Mouse (Mus musculus): ENCODE data around the gene Mpv17l2. TPM values are rescaled to one million over a fixed set of nuclear protein-coding genes. Genes with fewer than 3 reads are reported as not detected.

The Mpv17l2 gene
- polyA plus RNA-seq, 1 experiment from 2014 or later: 47.6 TPM

- Histone ChIP-seq H3K27me3 (ENCODE audit: control insufficient read depth, insufficient read depth, low read length) (peaks cover 39% of the 10 kb centered on the region), H3K36me3 (ENCODE audit: control insufficient read depth, insufficient read depth, low read length) (no peaks in the 10 kb centered on the region), H3K4me1 (ENCODE audit: control insufficient read depth, insufficient read depth, low read length) (peaks cover 10% of the 10 kb centered on the region), H3K9me3 (replicated peaks; ENCODE audit: control insufficient read depth, low read length) (no peaks in the 10 kb centered on the region), H3K4me2 (ENCODE audit: low read depth, low read length) (peak overlapping the region; percentile 56; the same call in 1 of the 2 replicates), H3K4me3 (replicated peaks; ENCODE audit: low read length) (peak overlapping the region; percentile 11; the same call in 1 of the 2 replicates), H3K9ac (ENCODE audit: low read length) (no peak overlapping the region), H3K27ac (ENCODE audit: low read length) (no peak overlapping the region)
- WGBS: 5% methylated on average over 38 of the region's 38 CpGs
- no peak for ATAC-seq (ENCODE audit: insufficient read depth, low FRiP score)
These were observed 17.6 kb downstream of the Mpv17l2 start for GRCm38 (mm10) chr8:70742981-70743655.

- no peak for ATAC-seq (ENCODE audit: insufficient read depth, low FRiP score)
- no peaks in the 10 kb centered on the region for H3K36me3 ChIP-seq (ENCODE audit: control insufficient read depth, insufficient read depth, low read length)
- H3K4me3 ChIP-seq (replicated peaks; ENCODE audit: low read length): no peak overlapping the region
- H3K9ac ChIP-seq (ENCODE audit: low read length): no peak overlapping the region
- H3K4me1 ChIP-seq (ENCODE audit: control insufficient read depth, insufficient read depth, low read length): peaks cover 10% of the 10 kb centered on the region
- H3K9me3 ChIP-seq (replicated peaks; ENCODE audit: control insufficient read depth, low read length): no peaks in the 10 kb centered on the region
- 43% methylated on average over 11 of the region's 11 CpGs for WGBS
- peaks cover 39% of the 10 kb centered on the region for H3K27me3 ChIP-seq (ENCODE audit: control insufficient read depth, insufficient read depth, low read length)
- no peak overlapping the region for H3K27ac ChIP-seq (ENCODE audit: low read length)
- H3K4me2 ChIP-seq (ENCODE audit: low read depth, low read length): no peak overlapping the region
These were observed 18.6 kb downstream of the Mpv17l2 start for GRCm38 (mm10) chr8:70742176-70742575.

- H3K36me3 ChIP-seq (ENCODE audit: control insufficient read depth, insufficient read depth, low read length): no peaks in the 10 kb centered on the region
- 47% methylated on average over 5 of the region's 5 CpGs for WGBS
- no peak for ATAC-seq (ENCODE audit: insufficient read depth, low FRiP score)
- H3K9me3 ChIP-seq (replicated peaks; ENCODE audit: control insufficient read depth, low read length): no peaks in the 10 kb centered on the region
- H3K9ac ChIP-seq (ENCODE audit: low read length): no peak overlapping the region
- H3K4me1 ChIP-seq (ENCODE audit: control insufficient read depth, insufficient read depth, low read length): peaks cover 10% of the 10 kb centered on the region
- H3K4me3 ChIP-seq (replicated peaks; ENCODE audit: low read length): no peak overlapping the region
- H3K27ac ChIP-seq (ENCODE audit: low read length): no peak overlapping the region
- H3K27me3 ChIP-seq (ENCODE audit: control insufficient read depth, insufficient read depth, low read length): peaks cover 39% of the 10 kb centered on the region
- no peak overlapping the region for H3K4me2 ChIP-seq (ENCODE audit: low read depth, low read length)
These were observed 19.1 kb downstream of the Mpv17l2 start for GRCm38 (mm10) chr8:70741661-70742060.

DNA sequence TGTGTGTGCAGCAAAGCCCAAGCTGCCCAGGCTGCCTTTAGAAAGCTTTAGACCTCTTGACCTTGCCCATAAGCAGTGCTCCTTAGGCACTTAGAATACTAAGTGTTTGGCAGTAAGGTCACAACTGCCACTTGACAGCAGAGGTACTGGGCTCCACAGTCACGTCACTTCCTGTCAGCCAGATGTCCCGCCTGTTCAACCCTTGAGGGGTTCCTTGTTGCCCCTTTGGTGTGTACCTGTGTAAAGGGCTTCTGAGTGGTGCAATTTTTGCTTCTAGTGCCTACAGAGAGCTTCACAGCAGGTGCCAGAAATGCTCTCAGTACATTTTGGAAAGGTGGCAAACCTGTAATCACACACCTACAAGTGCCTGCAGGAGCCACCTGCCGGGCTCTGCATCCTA lies 22.5 kb downstream of the Mpv17l2 start:
- WGBS: 58% methylated on average over 3 of the region's 3 CpGs
- Histone ChIP-seq H3K27ac (ENCODE audit: low read length) (no peak overlapping the region), H3K4me3 (replicated peaks; ENCODE audit: low read length) (no peak overlapping the region), H3K9ac (ENCODE audit: low read length) (no peak overlapping the region), H3K27me3 (ENCODE audit: control insufficient read depth, insufficient read depth, low read length) (peaks cover 11% of the 10 kb centered on the region), H3K36me3 (ENCODE audit: control insufficient read depth, insufficient read depth, low read length) (no peaks in the 10 kb centered on the region), H3K4me1 (ENCODE audit: control insufficient read depth, insufficient read depth, low read length) (peaks cover under 1% of the 10 kb centered on the region), H3K4me2 (ENCODE audit: low read depth, low read length) (no peak overlapping the region), H3K9me3 (replicated peaks; ENCODE audit: control insufficient read depth, low read length) (no peaks in the 10 kb centered on the region)
- ATAC-seq (ENCODE audit: insufficient read depth, low FRiP score): no peak

DNA sequence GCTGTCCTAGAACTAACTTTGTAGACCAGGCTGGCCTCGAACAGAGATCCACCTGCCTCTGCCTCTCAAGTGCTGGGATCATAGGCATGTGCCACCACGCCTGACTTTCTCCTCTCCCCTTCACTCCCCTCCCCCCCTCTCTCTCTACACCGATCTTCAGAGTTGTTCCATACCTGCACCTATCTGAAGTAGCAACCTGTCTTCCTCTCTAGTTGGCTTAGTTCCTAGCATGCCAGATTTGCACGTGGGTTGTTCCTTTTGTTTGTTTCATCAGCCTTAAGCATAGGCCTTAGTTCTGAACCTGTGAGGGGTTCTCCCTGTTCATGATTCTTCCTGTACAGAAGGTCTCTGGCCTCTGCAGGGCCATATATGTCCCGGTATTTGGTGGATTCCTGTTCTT lies 23.0 kb downstream of the Mpv17l2 start:
- 61% methylated on average over 5 of the region's 5 CpGs for WGBS
- Histone ChIP-seq H3K4me3 (replicated peaks; ENCODE audit: low read length) (no peak overlapping the region), H3K4me1 (ENCODE audit: control insufficient read depth, insufficient read depth, low read length) (no peaks in the 10 kb centered on the region)

DNA sequence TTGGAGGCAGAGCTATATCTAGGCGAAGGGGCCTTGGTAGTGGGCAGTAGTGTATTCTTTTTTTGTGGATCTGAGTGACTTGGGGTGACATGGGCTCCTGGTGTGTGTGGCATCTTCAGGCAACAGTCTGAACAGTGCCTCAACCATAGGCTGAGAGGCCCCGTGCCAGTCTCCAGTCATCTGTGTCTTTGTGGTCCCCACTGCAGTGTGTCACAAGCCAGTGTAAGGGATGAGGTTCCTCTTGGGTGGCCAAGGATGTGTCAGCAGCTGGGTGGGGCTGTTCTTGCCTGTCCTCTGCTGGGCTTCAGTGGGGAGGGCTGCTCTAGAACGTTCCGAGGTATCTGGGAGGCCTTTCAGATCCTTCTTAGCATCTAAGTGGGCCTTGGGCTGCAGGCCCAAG lies 29.8 kb downstream of the Mpv17l2 start:
- ATAC-seq (ENCODE audit: insufficient read depth, low FRiP score): no peak
- Histone ChIP-seq H3K36me3 (ENCODE audit: control insufficient read depth, insufficient read depth, low read length) (no peaks in the 10 kb centered on the region), H3K4me2 (ENCODE audit: low read depth, low read length) (no peak overlapping the region), H3K27ac (ENCODE audit: low read length) (no peak overlapping the region), H3K4me1 (ENCODE audit: control insufficient read depth, insufficient read depth, low read length) (0 out of 2 replicates have a peak, but pooled peaks cover 3% of the 10 kb centered on the region), H3K4me3 (replicated peaks; ENCODE audit: low read length) (no peak overlapping the region), H3K9ac (ENCODE audit: low read length) (no peak overlapping the region), H3K9me3 (replicated peaks; ENCODE audit: control insufficient read depth, low read length) (no peaks in the 10 kb centered on the region), H3K27me3 (ENCODE audit: control insufficient read depth, insufficient read depth, low read length) (peaks cover 18% of the 10 kb centered on the region)
- 87% methylated on average over 4 of the region's 4 CpGs for WGBS

More for the DNA sequence above, 23.0 kb downstream of the Mpv17l2 start:
- no peaks in the 10 kb centered on the region for H3K36me3 ChIP-seq (ENCODE audit: control insufficient read depth, insufficient read depth, low read length)
- no peak overlapping the region for H3K27ac ChIP-seq (ENCODE audit: low read length)
- ATAC-seq (ENCODE audit: insufficient read depth, low FRiP score): no peak
- H3K9me3 ChIP-seq (replicated peaks; ENCODE audit: control insufficient read depth, low read length): no peaks in the 10 kb centered on the region
- H3K27me3 ChIP-seq (ENCODE audit: control insufficient read depth, insufficient read depth, low read length): peaks cover 6% of the 10 kb centered on the region; the same call in 1 of the 2 replicates
- no peak overlapping the region for H3K9ac ChIP-seq (ENCODE audit: low read length)
- no peak overlapping the region for H3K4me2 ChIP-seq (ENCODE audit: low read depth, low read length)

DNA sequence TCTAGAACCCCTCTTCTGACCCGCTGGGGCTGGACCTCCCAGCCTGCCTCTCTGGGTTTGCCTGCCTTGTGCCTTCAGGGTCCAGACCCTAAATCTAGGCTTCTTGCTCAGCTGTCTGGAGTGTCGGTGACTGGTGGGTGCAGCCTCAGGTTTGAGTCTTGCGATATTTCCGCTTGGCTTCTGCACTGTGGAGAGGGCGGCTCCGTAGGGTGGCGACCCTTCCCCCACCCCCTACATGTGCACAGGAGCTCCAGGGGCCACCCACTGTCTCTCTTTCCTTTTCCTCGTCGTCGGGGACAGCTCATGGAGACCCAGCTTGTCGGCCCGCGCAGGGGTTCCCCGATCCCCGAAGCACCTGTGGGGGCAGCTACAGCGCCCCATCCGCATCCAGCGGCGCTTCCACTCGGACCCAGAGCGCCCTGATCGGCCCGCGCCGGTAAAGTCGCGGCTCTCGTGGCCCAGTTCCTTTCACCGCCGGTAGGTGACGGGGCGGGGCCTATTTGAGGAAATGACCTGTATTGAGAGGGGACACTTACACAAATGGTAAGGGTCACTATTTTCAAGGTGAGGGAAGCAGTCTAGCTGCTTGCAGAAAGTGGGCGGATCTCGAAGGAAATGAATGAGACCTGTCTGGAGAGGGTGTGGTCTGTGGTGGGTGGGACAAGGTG lies 30.8 kb downstream of the Mpv17l2 start:
- H3K9ac ChIP-seq (ENCODE audit: low read length): peak overlapping the region; percentile 65
- peak; percentile 45; the same call in 1 of the 2 replicates for ATAC-seq (ENCODE audit: insufficient read depth, low FRiP score)
- peaks cover 18% of the 10 kb centered on the region for H3K27me3 ChIP-seq (ENCODE audit: control insufficient read depth, insufficient read depth, low read length)

GRCm38 (mm10) chr8:70726721-70727120 lies 34.0 kb downstream of the Mpv17l2 start:
- no peak for ATAC-seq (ENCODE audit: insufficient read depth, low FRiP score)

More for the DNA sequence above, 30.8 kb downstream of the Mpv17l2 start:
- no peaks in the 10 kb centered on the region for H3K9me3 ChIP-seq (replicated peaks; ENCODE audit: control insufficient read depth, low read length)
- H3K4me3 ChIP-seq (replicated peaks; ENCODE audit: low read length): peak overlapping the region; percentile 41
- no peak overlapping the region for H3K27ac ChIP-seq (ENCODE audit: low read length)
- H3K4me1 ChIP-seq (ENCODE audit: control insufficient read depth, insufficient read depth, low read length): 0 out of 2 replicates have a peak, but pooled peaks cover 3% of the 10 kb centered on the region
- WGBS: 4% methylated on average over 34 of the region's 34 CpGs
- H3K4me2 ChIP-seq (ENCODE audit: low read depth, low read length): peak overlapping the region; percentile 53
- no peaks in the 10 kb centered on the region for H3K36me3 ChIP-seq (ENCODE audit: control insufficient read depth, insufficient read depth, low read length)

GRCm38 (mm10) chr8:70725792-70726447 lies 34.8 kb downstream of the Mpv17l2 start:
- H3K4me2 ChIP-seq (ENCODE audit: low read depth, low read length): no peak overlapping the region
- H3K27me3 ChIP-seq (ENCODE audit: control insufficient read depth, insufficient read depth, low read length): peaks cover 18% of the 10 kb centered on the region
- no peak overlapping the region for H3K27ac ChIP-seq (ENCODE audit: low read length)
- no peaks in the 10 kb centered on the region for H3K9me3 ChIP-seq (replicated peaks; ENCODE audit: control insufficient read depth, low read length)
- no peaks in the 10 kb centered on the region for H3K36me3 ChIP-seq (ENCODE audit: control insufficient read depth, insufficient read depth, low read length)
- H3K4me1 ChIP-seq (ENCODE audit: control insufficient read depth, insufficient read depth, low read length): 0 out of 2 replicates have a peak, but pooled peaks cover 3% of the 10 kb centered on the region
- no peak overlapping the region for H3K4me3 ChIP-seq (replicated peaks; ENCODE audit: low read length)
- WGBS: 24% methylated on average over 14 of the region's 14 CpGs
- ATAC-seq (ENCODE audit: insufficient read depth, low FRiP score): no peak
- no peak overlapping the region for H3K9ac ChIP-seq (ENCODE audit: low read length)

More at GRCm38 (mm10) chr8:70726721-70727120, 34.0 kb downstream of the Mpv17l2 start:
- Histone ChIP-seq H3K9me3 (replicated peaks; ENCODE audit: control insufficient read depth, low read length) (no peaks in the 10 kb centered on the region), H3K4me1 (ENCODE audit: control insufficient read depth, insufficient read depth, low read length) (0 out of 2 replicates have a peak, but pooled peaks cover 3% of the 10 kb centered on the region), H3K27ac (ENCODE audit: low read length) (no peak overlapping the region), H3K36me3 (ENCODE audit: control insufficient read depth, insufficient read depth, low read length) (no peaks in the 10 kb centered on the region), H3K27me3 (ENCODE audit: control insufficient read depth, insufficient read depth, low read length) (peaks cover 18% of the 10 kb centered on the region), H3K4me3 (replicated peaks; ENCODE audit: low read length) (no peak overlapping the region), H3K4me2 (ENCODE audit: low read depth, low read length) (no peak overlapping the region), H3K9ac (ENCODE audit: low read length) (no peak overlapping the region)
- WGBS: 43% methylated on average over 11 of the region's 11 CpGs
